9 mouse cellular contexts compared by ENCODE assay signal in the genomic region with DNA sequence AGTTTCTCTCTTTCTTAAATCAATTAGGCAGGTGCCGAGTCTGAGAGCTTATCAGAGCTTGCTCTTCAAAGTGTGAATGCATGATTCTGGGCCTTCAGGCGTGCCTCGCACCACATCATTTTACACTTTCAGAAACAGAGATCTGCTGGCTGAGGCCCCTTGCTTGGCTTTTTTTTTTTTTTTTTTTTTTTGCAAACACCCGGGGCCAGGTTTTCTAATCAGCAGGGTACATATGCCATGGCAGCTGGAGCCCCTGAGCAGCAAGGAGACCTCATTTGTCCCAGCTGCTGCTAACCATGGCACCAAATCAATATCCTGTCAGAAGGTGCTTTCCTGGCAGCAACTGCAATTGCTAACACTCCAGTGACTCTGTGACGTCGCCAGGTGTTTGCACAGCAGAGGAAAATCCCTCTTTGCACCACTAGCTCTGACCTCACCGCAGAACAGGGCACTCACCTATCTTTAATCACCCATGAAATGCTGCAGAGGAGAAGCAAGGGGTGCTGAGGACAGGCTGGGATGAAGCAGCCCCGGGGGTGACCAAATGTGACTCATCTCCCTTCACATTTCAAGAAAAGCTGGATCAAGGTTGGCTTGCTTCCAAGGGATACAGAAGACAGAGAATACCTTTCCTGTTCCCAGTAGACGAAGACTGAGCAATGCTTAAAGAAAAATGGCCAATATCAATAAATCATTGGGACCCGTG.
DNase-seq lines count a peak whose midpoint lies in the region; ATAC-seq lines count a peak whose summit lies in the region.
"Had no signal": no experiment of that assay in that cellular context is flagged by ENCODE, and none has a peak within 500 bp of the region (broad histone marks: within the 10 kb centered on the region; RNA-seq: fewer than 3 reads in every experiment).

No protein-coding gene starts in this region.

- H3K9ac ChIP-seq in kidney, embryonic 15.5 days, result no peak overlapping the region
- no peak overlapping the region for H3K9ac ChIP-seq in hindbrain, embryonic 15.5 days

- 0 out of 2 replicates have a peak, but pooled peaks have one; percentile 40 for ATAC-seq in kidney, embryonic 15.5 days (replicated peaks; ENCODE audit: low FRiP score)
- peak; percentile 76 for ATAC-seq in hindbrain, embryonic 15.5 days (ENCODE audit: low FRiP score, low read depth)
- no peak for ATAC-seq in erythroblast, adult 5-6 weeks (replicated peaks; ENCODE audit: low FRiP score, poor library complexity, severe bottlenecking)

- H3K4me3 ChIP-seq in kidney, embryonic 15.5 days (replicated peaks), result no peak overlapping the region
- H3K4me3 ChIP-seq in hindbrain, embryonic 15.5 days, result no peak overlapping the region
- H3K4me3 ChIP-seq: erythroblast, embryonic 14.5 days had no signal

- H3K4me1 ChIP-seq in kidney, embryonic 15.5 days, result peaks cover 5% of the 10 kb centered on the region; the same call in 1 of the 2 replicates
- H3K4me1 ChIP-seq in hindbrain, embryonic 15.5 days (replicated peaks), result peaks cover 19% of the 10 kb centered on the region

- H3K27me3 ChIP-seq in kidney, embryonic 15.5 days, result no peaks in the 10 kb centered on the region
- no peaks in the 10 kb centered on the region for H3K27me3 ChIP-seq in hindbrain, embryonic 15.5 days

- H3K9me3 ChIP-seq in kidney, embryonic 15.5 days (replicated peaks), result no peaks in the 10 kb centered on the region
- H3K9me3 ChIP-seq in hindbrain, embryonic 15.5 days, result no peaks in the 10 kb centered on the region

- no peaks in the 10 kb centered on the region for H3K36me3 ChIP-seq in kidney, embryonic 15.5 days
- H3K36me3 ChIP-seq in hindbrain, embryonic 15.5 days, result no peaks in the 10 kb centered on the region

- intact Hi-C loops in left cerebral cortex, postnatal 36 days (cut with DNase I), result no loop called here

- WGBS in kidney, embryonic 15.5 days, result 50% methylated on average over 10 of the region's 10 CpGs
- 35% methylated on average over 10 of the region's 10 CpGs for WGBS in hindbrain, embryonic 15.5 days

- H3K4me2 ChIP-seq in kidney, embryonic 15.5 days, result no peak overlapping the region
- H3K4me2 ChIP-seq in hindbrain, embryonic 15.5 days, result no peak overlapping the region

- H3K27ac ChIP-seq in kidney, embryonic 15.5 days, result no peak overlapping the region
- H3K27ac ChIP-seq in hindbrain, embryonic 15.5 days (replicated peaks), result peak overlapping the region; percentile 69

- no peak for DNase-seq in kidney, adult 9 months
- DNase-seq in Muller cell, postnatal 12 days (ENCODE audit: inconsistent ontology term), result peak; percentile 17
- DNase-seq in cerebellum, adult 18-20 months, result peak; percentile 37 to 43
- DNase-seq in left cerebral cortex, postnatal 36 days (ENCODE audit: low spot score in 2 of 2), result no peak
- DNase-seq in frontal cortex, postnatal 10 days (ENCODE audit: low spot score in 2 of 2), result no peak

Comparison
In these comparisons a context has a peak if more than half of its experiments do, and no peak if none do; other contexts are left out.
1. DNase-seq: peak in Muller cell, postnatal 12 days (single experiment) and cerebellum, adult 18-20 months (2 of 2); none in kidney, adult 9 months (single experiment), left cerebral cortex, postnatal 36 days (0 of 2) and frontal cortex, postnatal 10 days (0 of 2).